Comparison of ENCODE assay signal across 18 mouse cellular contexts in genomic region chr15:14000952-14001351, GRCm38 (mm10).
"Had no signal": no experiment of that assay in that cellular context is flagged by ENCODE, and none has a peak within 500 bp of the region (broad histone marks: within the 10 kb centered on the region; RNA-seq: fewer than 3 reads in every experiment).

No protein-coding gene starts in this region.

- ATAC-seq: midbrain, embryonic 15.5 days had no signal

- H3K9ac ChIP-seq: liver, embryonic 13.5 days; midbrain, embryonic 12.5 days; midbrain, embryonic 15.5 days; neural tube, embryonic 12.5 days; neural tube, embryonic 15.5 days had no signal

- H3K9me3 ChIP-seq: liver, embryonic 13.5 days; midbrain, embryonic 12.5 days; midbrain, embryonic 15.5 days; neural tube, embryonic 12.5 days; neural tube, embryonic 15.5 days had no signal

- H3K4me1 ChIP-seq: liver, embryonic 13.5 days; midbrain, embryonic 12.5 days; midbrain, embryonic 15.5 days; neural tube, embryonic 12.5 days; neural tube, embryonic 15.5 days had no signal

- DNase-seq: kidney, postnatal 36 days; liver, embryonic 13.5 days; lung, adult 2 months; lung, postnatal 14 days; lung, postnatal 4 days; right cerebral cortex, adult 18-20 months; right cerebral cortex, postnatal 14 days; right cerebral cortex, postnatal 4 days; thymus, adult 2 months; thymus, postnatal 14 days; thymus, postnatal 4 days had no signal

- H3K4me2 ChIP-seq: liver, embryonic 13.5 days; midbrain, embryonic 12.5 days; midbrain, embryonic 15.5 days; neural tube, embryonic 12.5 days; neural tube, embryonic 15.5 days had no signal

- H3K27me3 ChIP-seq: liver, embryonic 13.5 days; midbrain, embryonic 12.5 days; midbrain, embryonic 15.5 days; neural tube, embryonic 12.5 days; neural tube, embryonic 15.5 days had no signal

- H3K27ac ChIP-seq: kidney, postnatal 0 days; left cerebral cortex, adult 2 months; liver, embryonic 13.5 days; midbrain, embryonic 12.5 days; midbrain, embryonic 15.5 days; neural tube, embryonic 12.5 days; neural tube, embryonic 15.5 days; stomach, postnatal 0 days had no signal

- H3K4me3 ChIP-seq: left cerebral cortex, adult 2 months; liver, embryonic 13.5 days; midbrain, embryonic 12.5 days; midbrain, embryonic 15.5 days; neural tube, embryonic 12.5 days; neural tube, embryonic 15.5 days had no signal

- H3K36me3 ChIP-seq: liver, embryonic 13.5 days; midbrain, embryonic 12.5 days; midbrain, embryonic 15.5 days; neural tube, embryonic 12.5 days; neural tube, embryonic 15.5 days had no signal
